In genomic region chr7:112826114-112826911, GRCm38 (mm10) we compare ENCODE assay signal across 8 mouse cellular contexts.
DNase-seq lines count a peak whose midpoint lies in the region; ATAC-seq lines count a peak whose summit lies in the region.

No protein-coding gene starts in this region.

- peak; percentile 92 for DNase-seq in MN1 (ENCODE audit: low spot score)
- DNase-seq in fibroblast of lung, adult 2 months (ENCODE audit: low read depth), result peak; percentile 80
- peak; percentile 84 for DNase-seq in heart, embryonic 10.5 days (ENCODE audit: low spot score)
- DNase-seq in kidney, adult 8-10 months, result peak; percentile 66 to 72
- DNase-seq in midbrain, embryonic 14.5 days, result peak; percentile 86
- no peak for DNase-seq in T-cell, adult 2 months (ENCODE audit: low spot score)

- peak; percentile 90 for ATAC-seq in limb, embryonic 12.5 days (ENCODE audit: insufficient number of reproducible peaks, insufficient read depth, low FRiP score, low TSS enrichment, low read depth)
- ATAC-seq in midbrain, embryonic 14.5 days (ENCODE audit: low FRiP score, low TSS enrichment), result peak; percentile 85
- ATAC-seq in stomach, embryonic 14.5 days (ENCODE audit: insufficient number of reproducible peaks, insufficient read depth, low FRiP score, low read depth), result peak; percentile 94

- no peak overlapping the region for H3K9ac ChIP-seq in limb, embryonic 12.5 days (replicated peaks)
- peak overlapping the region; percentile 45; the same call in 1 of the 2 replicates for H3K9ac ChIP-seq in midbrain, embryonic 14.5 days (replicated peaks; ENCODE audit: low read length)
- no peak overlapping the region for H3K9ac ChIP-seq in stomach, embryonic 14.5 days (replicated peaks; ENCODE audit: low read depth, low read length)

- no peaks in the 10 kb centered on the region for H3K9me3 ChIP-seq in heart, embryonic 10.5 days
- no peaks in the 10 kb centered on the region for H3K9me3 ChIP-seq in limb, embryonic 12.5 days
- no peaks in the 10 kb centered on the region for H3K9me3 ChIP-seq in midbrain, embryonic 14.5 days (ENCODE audit: control insufficient read depth, low read length)
- no peaks in the 10 kb centered on the region for H3K9me3 ChIP-seq in stomach, embryonic 14.5 days (ENCODE audit: control insufficient read depth, low read depth, low read length)

- H3K4me3 ChIP-seq in heart, embryonic 10.5 days, result peak overlapping the region; percentile 25
- H3K4me3 ChIP-seq in limb, embryonic 12.5 days (replicated peaks), result peak overlapping the region; percentile 12; the same call in 1 of the 2 replicates
- H3K4me3 ChIP-seq in midbrain, embryonic 14.5 days (replicated peaks; ENCODE audit: low read depth, low read length), result no peak overlapping the region
- no peak overlapping the region for H3K4me3 ChIP-seq in stomach, embryonic 14.5 days (ENCODE audit: low read depth, low read length)

- H3K27ac ChIP-seq in heart, embryonic 10.5 days, result peak overlapping the region; percentile 80
- H3K27ac ChIP-seq in limb, embryonic 12.5 days, result peak overlapping the region; percentile 91
- peak overlapping the region; percentile 84 for H3K27ac ChIP-seq in midbrain, embryonic 14.5 days (replicated peaks; ENCODE audit: low read depth, low read length)
- peak overlapping the region; percentile 97 for H3K27ac ChIP-seq in stomach, embryonic 14.5 days (ENCODE audit: low read length)

- H3K27me3 ChIP-seq in heart, embryonic 10.5 days (ENCODE audit: insufficient read depth, poor library complexity, severe bottlenecking), result no peaks in the 10 kb centered on the region
- no peaks in the 10 kb centered on the region for H3K27me3 ChIP-seq in limb, embryonic 12.5 days
- no peaks in the 10 kb centered on the region for H3K27me3 ChIP-seq in midbrain, embryonic 14.5 days (ENCODE audit: control insufficient read depth, insufficient read depth, low read length)
- no peaks in the 10 kb centered on the region for H3K27me3 ChIP-seq in stomach, embryonic 14.5 days (ENCODE audit: control insufficient read depth, insufficient read depth, low read length)

- 13% methylated on average over 17 of the region's 17 CpGs for WGBS in heart, embryonic 10.5 days
- WGBS in limb, embryonic 12.5 days, result 7% methylated on average over 17 of the region's 17 CpGs
- WGBS in midbrain, embryonic 14.5 days, result 4% methylated on average over 17 of the region's 17 CpGs
- 6% methylated on average over 17 of the region's 17 CpGs for whole genome bisulfite sequencing in stomach, embryonic 14.5 days

- peak overlapping the region; percentile 47 for H3K4me2 ChIP-seq in limb, embryonic 12.5 days
- H3K4me2 ChIP-seq in midbrain, embryonic 14.5 days (ENCODE audit: low read length), result peak overlapping the region; percentile 39
- H3K4me2 ChIP-seq in stomach, embryonic 14.5 days (replicated peaks; ENCODE audit: low read depth, low read length), result peak overlapping the region; percentile 26

- H3K36me3 ChIP-seq in heart, embryonic 10.5 days, result no peaks in the 10 kb centered on the region
- no peaks in the 10 kb centered on the region for H3K36me3 ChIP-seq in limb, embryonic 12.5 days
- H3K36me3 ChIP-seq in midbrain, embryonic 14.5 days (ENCODE audit: control insufficient read depth, insufficient read depth, low read length), result no peaks in the 10 kb centered on the region
- no peaks in the 10 kb centered on the region for H3K36me3 ChIP-seq in stomach, embryonic 14.5 days (ENCODE audit: control insufficient read depth, insufficient read depth, low read length)

- peaks cover 81% of the 10 kb centered on the region for H3K4me1 ChIP-seq in heart, embryonic 10.5 days
- peaks cover 83% of the 10 kb centered on the region for H3K4me1 ChIP-seq in limb, embryonic 12.5 days (replicated peaks)
- H3K4me1 ChIP-seq in midbrain, embryonic 14.5 days (ENCODE audit: control insufficient read depth, insufficient read depth, low read length), result peaks cover 34% of the 10 kb centered on the region
- peaks cover 71% of the 10 kb centered on the region for H3K4me1 ChIP-seq in stomach, embryonic 14.5 days (ENCODE audit: control insufficient read depth, insufficient read depth, low read length)

Comparison
In these comparisons a context has a peak if more than half of its experiments do, and no peak if none do; other contexts are left out.
1. H3K4me3 ChIP-seq: peak in heart, embryonic 10.5 days (single experiment) and limb, embryonic 12.5 days (single experiment); none in midbrain, embryonic 14.5 days (single experiment) and stomach, embryonic 14.5 days (single experiment).
2. Peak in every context shown above with its lines, with median percentiles within 50 percentile points of each other: H3K27ac ChIP-seq, ATAC-seq and H3K4me2 ChIP-seq.